Mouse (Mus musculus) midbrain, postnatal 0 days (tissue): ENCODE data around the gene Rdh8. TPM values are rescaled to one million over a fixed set of nuclear protein-coding genes. Genes with fewer than 3 reads are reported as not detected.

Experiments used
- ATAC-seq: fragments of 200-750 bp; cut with Nextera tagmentation; 2 replicates; pipeline ENCODE4 v1.8.0; 2017; ENCODE audit warnings: moderate number of reproducible peaks, mild to moderate bottlenecking, moderate TSS enrichment, moderate library complexity; ENCODE audit not compliant: low FRiP score
- DNase-seq: peaks from one replicate; pipeline ENCODE4 v3.0.0-alpha.2; 2015; ENCODE audit warnings: low spot score
- H3K27ac ChIP-seq: fragments of 300-500 bp; sonication (generic); 2 replicates; pipeline ENCODE4 v1.5.1; 2014; ENCODE audit warnings: low read depth, mild to moderate bottlenecking, low read length, mixed read lengths
- H3K27me3 ChIP-seq: fragments of 300-500 bp; sonication (generic); 2 replicates; pipeline ENCODE4 v1.6.1; 2014; ENCODE audit warnings: low read length, control low read depth, mixed read lengths; ENCODE audit not compliant: insufficient read depth
- H3K36me3 ChIP-seq: fragments of 300-500 bp; sonication (generic); 2 replicates; pipeline ENCODE4 v1.6.1; 2014; ENCODE audit warnings: low read length, control low read depth, mixed read lengths; ENCODE audit not compliant: insufficient read depth
- H3K4me1 ChIP-seq: fragments of 300-500 bp; sonication (generic); 2 replicates; pipeline ENCODE4 v1.6.1; 2014; ENCODE audit warnings: mild to moderate bottlenecking, control low read depth, antibody characterized with exemption, low read length, mixed read lengths; ENCODE audit not compliant: insufficient read depth
- H3K4me2 ChIP-seq: fragments of 300-500 bp; sonication (generic); 2 replicates; pipeline ENCODE4 v1.6.1; 2014; ENCODE audit warnings: low read depth, mild to moderate bottlenecking, low read length, mixed read lengths; ENCODE audit not compliant: poor library complexity, severe bottlenecking
- H3K4me3 ChIP-seq: fragments of 300-500 bp; sonication (generic); 2 replicates; pipeline ENCODE4 v1.5.1; 2014; ENCODE audit warnings: low read depth, mild to moderate bottlenecking, low read length, moderate library complexity
- H3K9ac ChIP-seq: fragments of 300-500 bp; sonication (generic); replicated peaks from 2 replicates; pipeline ENCODE4 v1.6.1; 2014; ENCODE audit warnings: mild to moderate bottlenecking, low read length, moderate library complexity, mixed read lengths; ENCODE audit not compliant: poor library complexity, severe bottlenecking
- H3K9me3 ChIP-seq: fragments of 300-500 bp; sonication (generic); 2 replicates; pipeline ENCODE4 v1.6.1; 2016; ENCODE audit warnings: low read length, control low read depth
- CTCF ChIP-seq: IDR thresholded peaks from 2 replicates; pipeline ENCODE4 v1.5.1; 2016; ENCODE audit warnings: antibody characterized with exemption, mild to moderate bottlenecking
- WGBS: fragments of 180-500 bp; shearing (Covaris S2); extraction: QIAGEN DNeasy Blood & Tissue Kit; methylation state at CpG from one replicate; pipeline ENCODE4 v1.1.7; 2014; 5-methylcytosine and 5-hydroxymethylcytosine counted together
- polyA plus RNA-seq: library from polyadenylated mRNA; unstranded; fragments of >200 nt; fragmentation: Nextera tagmentation; extraction: Ambion mirVana; gene quantifications from 2 replicates; pipeline ENCODE4 v1.2.1, GENCODE M21; 2015
- total RNA-seq: library from RNA; depleted of rRNA; stranded (reverse); fragments of >200 nt; gene quantifications from 2 replicates; pipeline ENCODE4 v1.2.3, GENCODE M21; 2014; rRNA removed

Rdh8 gene
- total and polyA plus RNA-seq, 2 experiments from 2014 or later: not detected

DNA sequence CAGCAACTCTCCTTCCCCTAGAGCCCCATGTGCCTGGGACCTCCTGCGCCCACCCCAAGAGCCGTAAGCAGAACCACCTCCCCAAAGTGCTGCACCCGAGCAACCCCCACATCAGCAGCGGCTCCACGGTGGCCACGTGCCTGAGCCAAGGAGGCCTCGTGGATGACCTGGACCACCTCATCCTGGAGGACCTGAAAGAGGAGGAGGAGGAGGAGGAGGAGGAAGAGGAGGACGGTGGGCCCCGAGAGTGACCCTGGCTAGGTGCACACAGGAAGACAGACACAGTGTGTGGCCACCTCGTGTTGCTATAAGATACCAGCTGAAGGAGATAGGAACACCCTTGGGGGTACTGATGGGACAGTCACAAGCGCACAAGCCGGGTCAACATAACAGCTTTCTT lies 55.2 kb downstream of the Rdh8 start:
- WGBS: 94% methylated on average over 12 of the region's 12 CpGs
- no peak for TF ChIP-seq CTCF
- H3K27me3 ChIP-seq: peaks cover 18% of the 10 kb centered on the region

DNA sequence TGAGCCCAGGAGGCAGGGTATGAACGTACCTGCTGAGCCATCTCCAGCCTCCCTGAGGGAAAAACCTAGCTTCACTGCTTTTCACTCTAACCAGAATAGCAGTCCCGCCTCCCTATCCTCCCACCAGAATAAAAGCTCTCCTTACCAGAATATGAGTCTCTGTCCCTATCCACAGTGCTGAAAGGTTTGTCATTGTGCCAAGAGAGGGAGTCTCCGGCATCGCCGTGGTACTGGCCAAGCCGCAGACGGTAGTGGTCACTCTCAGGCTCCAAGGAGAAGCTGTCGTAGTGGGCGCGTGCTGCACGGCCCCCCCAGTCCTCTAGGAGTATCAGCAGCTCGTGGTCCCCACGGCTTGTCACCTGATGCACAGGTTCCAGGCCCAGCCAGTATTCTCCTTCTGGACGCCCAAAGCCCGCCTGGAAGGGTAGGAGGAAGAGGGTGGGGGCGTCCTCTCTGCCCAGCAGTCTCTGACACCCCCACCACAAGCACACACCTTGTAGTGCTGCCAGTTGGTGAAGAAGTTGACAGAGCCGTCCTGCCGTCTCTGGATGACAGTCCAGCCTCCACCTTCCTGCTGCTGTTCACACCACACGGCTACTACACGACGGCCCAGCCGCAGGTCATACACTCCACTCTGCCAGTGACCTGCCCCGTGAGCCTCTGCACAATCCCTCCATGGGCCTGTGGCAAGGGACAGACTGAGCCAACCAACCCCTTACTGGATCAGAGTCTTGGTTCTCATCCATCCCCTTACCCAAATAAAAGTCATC lies 56.9 kb downstream of the Rdh8 start:
- peaks cover 11% of the 10 kb centered on the region; the same call in 1 of the 2 replicates for H3K36me3 ChIP-seq
- H3K4me3 ChIP-seq: no peak overlapping the region
- no peak overlapping the region for H3K9ac ChIP-seq
- H3K27me3 ChIP-seq: peaks cover 4% of the 10 kb centered on the region; the same call in 1 of the 2 replicates
- DNase-seq (no peak), ATAC-seq (no peak)
- no peak overlapping the region for H3K27ac ChIP-seq
- no peaks in the 10 kb centered on the region for H3K4me1 ChIP-seq
- no peak for TF ChIP-seq CTCF
- H3K4me2 ChIP-seq: no peak overlapping the region
- WGBS: 68% methylated on average over 23 of the region's 23 CpGs
- no peaks in the 10 kb centered on the region for H3K9me3 ChIP-seq

More for the DNA sequence above, 55.2 kb downstream of the Rdh8 start:
- H3K36me3 ChIP-seq: peaks cover 11% of the 10 kb centered on the region; the same call in 1 of the 2 replicates
- ATAC-seq (no peak), DNase-seq (no peak)
- H3K4me2 ChIP-seq: no peak overlapping the region
- H3K9me3 ChIP-seq: no peaks in the 10 kb centered on the region
- no peak overlapping the region for H3K4me3 ChIP-seq
- H3K27ac ChIP-seq: no peak overlapping the region
- H3K9ac ChIP-seq: no peak overlapping the region
- H3K4me1 ChIP-seq: 0 out of 2 replicates have a peak, but pooled peaks cover 1% of the 10 kb centered on the region

Other genes with a start within 250 kb of the Rdh8 start
- 21.3 and 27.1 TPM in 2 replicates for gene Zfp846, start 237.2 kb upstream of the Rdh8 start, total RNA-seq
- 44.2 and 47.5 TPM in 2 replicates for gene Zfp846, start 237.2 kb upstream of the Rdh8 start, polyA plus RNA-seq
- 213 and 253 TPM in 2 replicates for gene Ubl5, start 175.6 kb upstream of the Rdh8 start, total RNA-seq
- 498 and 531 TPM in 2 replicates for gene Ubl5, start 175.6 kb upstream of the Rdh8 start, polyA plus RNA-seq
- 17.6 and 25.3 TPM in 2 replicates for gene Fbxl12, start 173.7 kb upstream of the Rdh8 start, total RNA-seq
- gene Fbxl12, start 173.7 kb upstream of the Rdh8 start, polyA plus RNA-seq: 12.9 and 13.6 TPM in 2 replicates
- 31.9 and 32.0 TPM in 2 replicates for gene Pin1, start 166.4 kb upstream of the Rdh8 start, total RNA-seq
- gene Pin1, start 166.4 kb upstream of the Rdh8 start, polyA plus RNA-seq: 60.3 and 67.1 TPM in 2 replicates
- 301 and 342 TPM in 2 replicates for gene Olfm2, start 72.2 kb upstream of the Rdh8 start, total RNA-seq
- gene Olfm2, start 72.2 kb upstream of the Rdh8 start, polyA plus RNA-seq: 245 and 273 TPM in 2 replicates
- gene Col5a3, start 3.4 kb upstream of the Rdh8 start, total RNA-seq: 3.0 and 3.4 TPM in 2 replicates
- 0.74 and 0.83 TPM in 2 replicates for gene Col5a3, start 3.4 kb upstream of the Rdh8 start, polyA plus RNA-seq
- 21.5 and 30.6 TPM in 2 replicates for gene A230050P20Rik, start 50.1 kb downstream of the Rdh8 start, total RNA-seq
- gene A230050P20Rik, start 50.1 kb downstream of the Rdh8 start, polyA plus RNA-seq: 24.7 and 28.5 TPM in 2 replicates
- gene Angptl6, start 61.2 kb downstream of the Rdh8 start, total RNA-seq: 10.0 and 12.4 TPM in 2 replicates
- gene Angptl6, start 61.2 kb downstream of the Rdh8 start, polyA plus RNA-seq: 13.4 and 17.0 TPM in 2 replicates
- 42.0 and 52.6 TPM in 2 replicates for gene Ppan, start 69.7 kb downstream of the Rdh8 start, total RNA-seq
- 37.9 and 39.9 TPM in 2 replicates for gene Ppan, start 69.7 kb downstream of the Rdh8 start, polyA plus RNA-seq
- 95.7 and 102 TPM in 2 replicates for gene Eif3g, start 80.1 kb downstream of the Rdh8 start, total RNA-seq
- 227 and 232 TPM in 2 replicates for gene Eif3g, start 80.1 kb downstream of the Rdh8 start, polyA plus RNA-seq
- 94.6 and 97.7 TPM in 2 replicates for gene Dnmt1, start 141.4 kb downstream of the Rdh8 start, total RNA-seq
- 40.8 and 42.1 TPM in 2 replicates for gene Dnmt1, start 141.4 kb downstream of the Rdh8 start, polyA plus RNA-seq
- gene S1pr2, start 158.3 kb downstream of the Rdh8 start, total RNA-seq: 4.7 and 7.3 TPM in 2 replicates
- gene S1pr2, start 158.3 kb downstream of the Rdh8 start, polyA plus RNA-seq: 5.5 and 7.2 TPM in 2 replicates
- 62.9 and 80.9 TPM in 2 replicates for gene Mrpl4, start 184.2 kb downstream of the Rdh8 start, total RNA-seq
- gene Mrpl4, start 184.2 kb downstream of the Rdh8 start, polyA plus RNA-seq: 105 TPM in 2 replicates
- gene Icam1, start 197.5 kb downstream of the Rdh8 start, total RNA-seq: 4.5 and 5.2 TPM in 2 replicates
- gene Icam1, start 197.5 kb downstream of the Rdh8 start, polyA plus RNA-seq: 3.4 and 3.6 TPM in 2 replicates
- not detected in 2 replicates for gene Icam4, start 210.9 kb downstream of the Rdh8 start, total RNA-seq
- 0.30 TPM in 1 of 2 replicates, not detected in the other for gene Icam4, start 210.9 kb downstream of the Rdh8 start, polyA plus RNA-seq
- gene Icam5, start 213.6 kb downstream of the Rdh8 start, total RNA-seq: 6.3 and 7.7 TPM in 2 replicates
- 4.1 and 4.2 TPM in 2 replicates for gene Icam5, start 213.6 kb downstream of the Rdh8 start, polyA plus RNA-seq
- 10.7 TPM in 1 of 2 replicates, not detected in the other for gene Zglp1, start 248.6 kb downstream of the Rdh8 start, total RNA-seq
- 0.20 TPM in 1 of 2 replicates, not detected in the other for gene Zglp1, start 248.6 kb downstream of the Rdh8 start, polyA plus RNA-seq